Mouse (Mus musculus) midbrain, postnatal 0 days (tissue): Measurements from ENCODE around the gene Antxr1. TPM values are rescaled to one million over a fixed set of nuclear protein-coding genes. Genes with fewer than 3 reads are reported as not detected.

Experiments used
- ATAC-seq: fragments of 200-750 bp; cut with Nextera tagmentation; 2 replicates; pipeline ENCODE4 v1.8.0; 2017; ENCODE audit warnings: moderate number of reproducible peaks, mild to moderate bottlenecking, moderate TSS enrichment, moderate library complexity; ENCODE audit not compliant: low FRiP score
- DNase-seq: peaks from one replicate; pipeline ENCODE4 v3.0.0-alpha.2; 2015; ENCODE audit warnings: low spot score
- H3K27ac ChIP-seq: fragments of 300-500 bp; sonication (generic); 2 replicates; pipeline ENCODE4 v1.5.1; 2014; ENCODE audit warnings: low read depth, mild to moderate bottlenecking, low read length, mixed read lengths
- H3K27me3 ChIP-seq: fragments of 300-500 bp; sonication (generic); 2 replicates; pipeline ENCODE4 v1.6.1; 2014; ENCODE audit warnings: low read length, control low read depth, mixed read lengths; ENCODE audit not compliant: insufficient read depth
- H3K36me3 ChIP-seq: fragments of 300-500 bp; sonication (generic); 2 replicates; pipeline ENCODE4 v1.6.1; 2014; ENCODE audit warnings: low read length, control low read depth, mixed read lengths; ENCODE audit not compliant: insufficient read depth
- H3K4me1 ChIP-seq: fragments of 300-500 bp; sonication (generic); 2 replicates; pipeline ENCODE4 v1.6.1; 2014; ENCODE audit warnings: mild to moderate bottlenecking, control low read depth, antibody characterized with exemption, low read length, mixed read lengths; ENCODE audit not compliant: insufficient read depth
- H3K4me2 ChIP-seq: fragments of 300-500 bp; sonication (generic); 2 replicates; pipeline ENCODE4 v1.6.1; 2014; ENCODE audit warnings: low read depth, mild to moderate bottlenecking, low read length, mixed read lengths; ENCODE audit not compliant: poor library complexity, severe bottlenecking
- H3K4me3 ChIP-seq: fragments of 300-500 bp; sonication (generic); 2 replicates; pipeline ENCODE4 v1.5.1; 2014; ENCODE audit warnings: low read depth, mild to moderate bottlenecking, low read length, moderate library complexity
- H3K9ac ChIP-seq: fragments of 300-500 bp; sonication (generic); replicated peaks from 2 replicates; pipeline ENCODE4 v1.6.1; 2014; ENCODE audit warnings: mild to moderate bottlenecking, low read length, moderate library complexity, mixed read lengths; ENCODE audit not compliant: poor library complexity, severe bottlenecking
- H3K9me3 ChIP-seq: fragments of 300-500 bp; sonication (generic); 2 replicates; pipeline ENCODE4 v1.6.1; 2016; ENCODE audit warnings: low read length, control low read depth
- CTCF ChIP-seq: IDR thresholded peaks from 2 replicates; pipeline ENCODE4 v1.5.1; 2016; ENCODE audit warnings: antibody characterized with exemption, mild to moderate bottlenecking
- WGBS: fragments of 180-500 bp; shearing (Covaris S2); extraction: QIAGEN DNeasy Blood & Tissue Kit; methylation state at CpG from one replicate; pipeline ENCODE4 v1.1.7; 2014; 5-methylcytosine and 5-hydroxymethylcytosine counted together
- polyA plus RNA-seq: library from polyadenylated mRNA; unstranded; fragments of >200 nt; fragmentation: Nextera tagmentation; extraction: Ambion mirVana; gene quantifications from 2 replicates; pipeline ENCODE4 v1.2.1, GENCODE M21; 2015
- total RNA-seq: library from RNA; depleted of rRNA; stranded (reverse); fragments of >200 nt; gene quantifications from 2 replicates; pipeline ENCODE4 v1.2.3, GENCODE M21; 2014

Gene Antxr1
- total and polyA plus RNA-seq, 2 experiments from 2014 or later: 2.9 to 13.1 TPM

DNA sequence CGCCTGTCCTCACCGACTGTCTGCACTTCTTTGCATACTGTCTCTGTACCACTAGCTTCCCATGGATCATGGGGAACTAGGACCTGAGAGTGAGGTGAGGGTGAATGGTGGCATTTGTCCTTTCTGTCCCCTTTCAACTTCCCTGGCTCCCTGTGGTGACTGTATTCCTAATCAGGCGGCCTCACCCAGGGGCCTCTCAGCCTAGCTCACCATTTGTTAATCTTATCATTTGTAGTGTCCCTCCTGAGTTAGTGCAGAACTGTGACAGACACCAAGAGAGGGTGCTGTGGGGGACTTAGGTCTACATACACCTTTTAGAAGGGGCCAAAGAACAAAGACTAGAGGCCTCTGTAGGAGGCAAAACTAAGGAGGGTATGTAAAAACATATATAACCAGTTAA lies 151.2 kb downstream of the Antxr1 start:
- H3K4me2 ChIP-seq: no peak overlapping the region
- no peak overlapping the region for H3K9ac ChIP-seq
- H3K4me1 ChIP-seq: no peaks in the 10 kb centered on the region
- H3K36me3 ChIP-seq: no peaks in the 10 kb centered on the region
- 86% methylated on average over 3 of the region's 3 CpGs for WGBS
- no peak for ATAC-seq
- DNase-seq: no peak
- no peak for TF ChIP-seq CTCF
- H3K27ac ChIP-seq: no peak overlapping the region
- H3K4me3 ChIP-seq: no peak overlapping the region
- no peaks in the 10 kb centered on the region for H3K9me3 ChIP-seq
- no peaks in the 10 kb centered on the region for H3K27me3 ChIP-seq

DNA sequence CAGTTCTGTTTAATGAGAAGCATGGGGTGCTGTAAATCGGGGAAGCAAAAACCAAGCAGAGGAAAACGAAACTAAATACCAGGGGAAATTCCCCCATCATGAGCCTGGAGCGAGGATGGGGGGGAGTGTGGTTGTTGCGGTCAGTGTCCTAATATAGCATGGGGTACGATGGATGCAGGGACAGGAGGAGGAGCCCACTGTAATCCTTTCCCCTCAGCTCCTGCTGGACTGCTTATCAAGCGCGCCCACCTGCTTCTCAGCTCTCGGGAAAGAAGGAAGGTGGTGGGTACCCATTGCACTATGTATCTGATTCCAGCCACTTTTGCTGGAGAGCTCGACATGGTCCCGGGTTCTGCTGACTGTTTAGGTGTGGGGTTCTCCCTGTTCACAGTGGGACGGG lies 151.6 kb downstream of the Antxr1 start:
- H3K36me3 ChIP-seq: no peaks in the 10 kb centered on the region; the same call in 1 of the 2 replicates
- no peak overlapping the region for H3K4me2 ChIP-seq
- H3K4me1 ChIP-seq: no peaks in the 10 kb centered on the region
- no peak for TF ChIP-seq CTCF
- DNase-seq (no peak), ATAC-seq (no peak)
- H3K27ac ChIP-seq: no peak overlapping the region
- 84% methylated on average over 11 of the region's 11 CpGs for WGBS
- no peak overlapping the region for H3K9ac ChIP-seq
- no peaks in the 10 kb centered on the region for H3K9me3 ChIP-seq
- H3K4me3 ChIP-seq: no peak overlapping the region
- no peaks in the 10 kb centered on the region for H3K27me3 ChIP-seq

DNA sequence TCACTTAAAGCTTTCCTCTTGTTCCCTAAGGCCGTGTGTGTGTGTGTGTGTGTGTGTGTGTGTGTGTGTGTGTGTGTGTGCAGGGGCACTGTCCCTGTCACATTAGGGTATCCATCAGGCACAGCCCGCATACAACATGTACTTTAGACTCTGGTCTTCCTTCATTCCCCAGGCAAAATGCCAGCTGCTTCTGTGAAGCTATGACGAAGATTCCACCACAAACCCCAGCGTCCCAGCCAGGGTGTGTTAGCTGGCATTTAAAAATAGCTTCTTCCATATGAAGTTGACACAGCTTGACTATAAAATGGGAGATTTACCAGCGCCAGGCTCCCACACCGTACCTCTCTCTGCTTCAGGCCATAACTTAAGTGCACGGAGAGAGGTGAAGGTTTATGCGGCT lies 152.5 kb downstream of the Antxr1 start:
- Histone ChIP-seq H3K4me1 (no peaks in the 10 kb centered on the region), H3K4me3 (no peak overlapping the region), H3K9ac (no peak overlapping the region), H3K27me3 (no peaks in the 10 kb centered on the region), H3K27ac (no peak overlapping the region), H3K9me3 (no peaks in the 10 kb centered on the region), H3K36me3 (no peaks in the 10 kb centered on the region; the same call in 1 of the 2 replicates), H3K4me2 (no peak overlapping the region)
- WGBS: 73% methylated on average over 8 of the region's 8 CpGs
- peak; percentile 46 for DNase-seq
- no peak for ATAC-seq
- TF ChIP-seq CTCF: no peak

DNA sequence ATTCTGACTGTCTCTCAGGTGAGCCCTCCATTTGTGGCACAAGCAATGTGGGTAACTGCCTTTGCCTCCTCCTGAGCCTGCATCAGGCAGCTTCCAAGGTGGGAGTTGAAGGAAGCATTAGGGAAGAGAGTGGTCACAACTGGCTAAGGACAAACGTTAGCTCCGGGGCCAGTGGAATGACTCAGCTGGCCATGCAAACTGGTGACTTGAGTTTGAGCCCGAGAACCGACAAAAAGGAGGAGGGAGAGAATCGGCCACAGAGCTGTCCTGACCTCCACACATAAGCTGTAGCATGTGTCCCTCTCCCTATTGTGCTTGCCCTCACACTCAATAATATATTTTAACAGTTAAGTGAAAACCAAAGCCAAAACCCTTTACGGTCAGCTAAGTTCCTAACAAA lies 152.9 kb downstream of the Antxr1 start:
- H3K9me3 ChIP-seq: no peaks in the 10 kb centered on the region
- no peak overlapping the region for H3K27ac ChIP-seq
- H3K9ac ChIP-seq: no peak overlapping the region
- ATAC-seq: no peak
- H3K27me3 ChIP-seq: no peaks in the 10 kb centered on the region
- TF ChIP-seq CTCF: no peak
- DNase-seq: no peak
- H3K4me1 ChIP-seq: no peaks in the 10 kb centered on the region
- H3K4me3 ChIP-seq: no peak overlapping the region
- WGBS: 86% methylated on average over 6 of the region's 6 CpGs
- H3K36me3 ChIP-seq: no peaks in the 10 kb centered on the region; the same call in 1 of the 2 replicates
- no peak overlapping the region for H3K4me2 ChIP-seq

- no peak for ATAC-seq
- no peaks in the 10 kb centered on the region for H3K9me3 ChIP-seq
- no peak for TF ChIP-seq CTCF
- 78% methylated on average over 3 of the region's 3 CpGs for WGBS
- H3K36me3 ChIP-seq: no peaks in the 10 kb centered on the region
- no peak overlapping the region for H3K27ac ChIP-seq
- no peak overlapping the region for H3K4me2 ChIP-seq
- no peaks in the 10 kb centered on the region; the same call in 1 of the 2 replicates for H3K4me1 ChIP-seq
- no peak overlapping the region for H3K9ac ChIP-seq
- H3K27me3 ChIP-seq: no peaks in the 10 kb centered on the region; the same call in 1 of the 2 replicates
- no peak overlapping the region for H3K4me3 ChIP-seq
- no peak for DNase-seq
Measured at GRCm38 (mm10) chr6:87171461-87171860, 164.2 kb downstream of the Antxr1 start.

DNA sequence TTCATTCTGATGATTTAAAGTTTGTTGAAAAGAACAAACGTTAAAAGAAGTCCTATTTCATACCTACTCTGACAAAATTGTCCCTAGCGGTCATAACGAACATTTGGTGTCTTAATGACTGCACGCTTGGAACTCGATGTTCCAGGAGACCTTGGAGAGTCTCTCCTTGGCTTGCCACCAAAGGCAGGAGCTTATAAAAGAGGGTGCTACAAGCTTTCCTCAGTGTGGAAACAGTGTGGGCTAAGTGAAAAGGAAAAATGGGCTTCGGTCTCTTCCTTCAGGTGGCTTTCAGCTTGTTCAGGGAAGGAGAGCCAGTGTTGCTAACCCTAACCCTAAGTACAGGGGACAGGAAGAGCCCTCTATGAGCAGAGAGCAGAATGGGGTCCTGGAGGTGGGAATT lies 164.7 kb downstream of the Antxr1 start:
- no peak overlapping the region for H3K4me3 ChIP-seq
- H3K27ac ChIP-seq: no peak overlapping the region
- no peak for TF ChIP-seq CTCF
- H3K4me2 ChIP-seq: no peak overlapping the region
- H3K4me1 ChIP-seq: peaks cover 5% of the 10 kb centered on the region; the same call in 1 of the 2 replicates
- H3K9me3 ChIP-seq: no peaks in the 10 kb centered on the region
- no peaks in the 10 kb centered on the region; the same call in 1 of the 2 replicates for H3K27me3 ChIP-seq
- H3K9ac ChIP-seq: no peak overlapping the region
- 90% methylated on average over 6 of the region's 6 CpGs for WGBS
- no peaks in the 10 kb centered on the region for H3K36me3 ChIP-seq
- no peak for DNase-seq
- ATAC-seq: no peak
